Mouse (Mus musculus) brain, embryonic 14.5 days (tissue): ENCODE data around the gene Cdca4.

ENCODE experiments used
- CTCF ChIP-seq: fragments of 200-500 bp; IDR thresholded peaks from 2 replicates; pipeline ENCODE4 v1.5.1; 2012; ENCODE audit warnings: inconsistent platforms, mild to moderate bottlenecking, moderate library complexity, borderline replicate concordance; ENCODE audit not compliant: insufficient read depth, insufficient read length; ENCODE audit errors: extremely low read depth
- POLR2A ChIP-seq: fragments of 200-500 bp; IDR thresholded peaks from 2 replicates; pipeline ENCODE4 v1.6.1; 2012; ENCODE audit warnings: mild to moderate bottlenecking, inconsistent platforms, borderline replicate concordance; ENCODE audit not compliant: poor library complexity, insufficient read depth, insufficient read length, severe bottlenecking; ENCODE audit errors: extremely low read depth

- TF ChIP-seq CTCF: no peak
- no peak for TF ChIP-seq POLR2A
Observed at GRCm38 (mm10) chr12:112794356-112794816, 34.8 kb downstream of the Cdca4 start.
